Mouse (Mus musculus) liver, adult 2 months (tissue): ENCODE results near the gene Filip1.
"Not testable (repeated sequence)": the region's sequence is repeated elsewhere in the genome, so short reads cannot be mapped to it uniquely, and the experiment has no call there.

Source experiments
- CTCF ChIP-seq: fragments of 200-500 bp; IDR thresholded peaks from 2 replicates; pipeline ENCODE4 v1.5.1; 2011; ENCODE audit warnings: low read depth, low read length, control low read depth
- POLR2A ChIP-seq: fragments of 200-500 bp; IDR thresholded peaks from 2 replicates; pipeline ENCODE4 v1.6.1; 2011; ENCODE audit warnings: low read length, control low read depth; ENCODE audit not compliant: insufficient read depth; ENCODE audit errors: extremely low read depth

GRCm38 (mm10) chr9:80044301-80044700 lies 31.6 kb upstream of the Filip1 start:
- TF ChIP-seq CTCF, POLR2A: not testable (repeated sequence)
